Mouse (Mus musculus) embryonic facial prominence, embryonic 12.5 days (tissue): ENCODE data around the gene Col25a1. TPM values are rescaled to one million over a fixed set of nuclear protein-coding genes. Genes with fewer than 3 reads are reported as not detected.
A peak's percentile ranks its signal among the peaks of the same experiment; 100 is the strongest.

ENCODE experiments used
- ATAC-seq: fragments of 200-750 bp; cut with Nextera tagmentation; 2 replicates; pipeline ENCODE4 v1.8.0; 2017; ENCODE audit not compliant: insufficient number of reproducible peaks, insufficient read depth, low FRiP score, low TSS enrichment
- H3K27ac ChIP-seq: fragments of 300-500 bp; sonication (generic); 2 replicates; pipeline ENCODE4 v1.5.1; 2016; ENCODE audit warnings: mild to moderate bottlenecking
- H3K27me3 ChIP-seq: fragments of 300-500 bp; sonication (generic); 2 replicates; pipeline ENCODE4 v1.6.1; 2016; ENCODE audit warnings: mild to moderate bottlenecking, moderate library complexity
- H3K36me3 ChIP-seq: fragments of 300-500 bp; sonication (generic); 2 replicates; pipeline ENCODE4 v1.6.1; 2016; ENCODE audit warnings: mild to moderate bottlenecking
- H3K4me1 ChIP-seq: fragments of 300-500 bp; sonication (generic); 2 replicates; pipeline ENCODE4 v1.6.1; 2016
- H3K4me2 ChIP-seq: fragments of 300-500 bp; sonication (generic); replicated peaks from 2 replicates; pipeline ENCODE4 v1.6.1; 2016; ENCODE audit warnings: mild to moderate bottlenecking, moderate library complexity
- H3K4me3 ChIP-seq: fragments of 300-500 bp; sonication (generic); 2 replicates; pipeline ENCODE4 v1.5.1; 2016; ENCODE audit warnings: mild to moderate bottlenecking
- H3K9ac ChIP-seq: fragments of 300-500 bp; sonication (generic); 2 replicates; pipeline ENCODE4 v1.6.1; 2016; ENCODE audit warnings: mild to moderate bottlenecking, moderate library complexity
- H3K9me3 ChIP-seq: fragments of 300-500 bp; sonication (generic); 2 replicates; pipeline ENCODE4 v1.6.1; 2016; ENCODE audit warnings: mild to moderate bottlenecking, moderate library complexity
- WGBS: fragments of 180-500 bp; shearing (Covaris S2); methylation state at CpG from one replicate; pipeline ENCODE4 v1.1.7; 2016; 5-methylcytosine and 5-hydroxymethylcytosine counted together
- polyA plus RNA-seq: library from polyadenylated mRNA; unstranded; fragments of >200 nt; fragmentation: Nextera tagmentation; extraction: Ambion mirVana; gene quantifications from 2 replicates; pipeline ENCODE4 v1.2.1, GENCODE M21; 2016

The Col25a1 gene
- polyA plus RNA-seq, 1 experiment from 2014 or later, result 31.1 TPM

DNA sequence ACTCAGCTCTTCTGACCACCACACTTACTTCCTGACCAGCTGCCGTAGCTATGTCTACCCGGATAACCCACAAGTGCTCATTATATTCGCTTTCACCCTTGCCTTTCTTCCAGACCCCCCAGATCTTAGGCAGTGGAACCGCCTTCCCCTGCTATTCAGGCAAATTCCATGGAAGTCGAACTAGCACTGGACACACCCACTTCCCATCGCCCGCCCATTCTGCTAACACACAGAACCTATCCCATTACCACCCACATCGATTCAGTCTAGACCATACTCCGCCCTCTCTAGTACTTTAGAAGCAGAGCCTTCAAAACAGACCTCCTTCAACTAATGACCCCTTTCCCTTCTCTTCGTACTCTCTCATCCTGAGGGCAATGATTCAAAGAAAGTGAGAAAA, 470.2 kb downstream of the Col25a1 start:
- 72% methylated on average over 10 of the region's 10 CpGs for WGBS
- ATAC-seq, result no peak
- H3K27me3 ChIP-seq, result no peaks in the 10 kb centered on the region

GRCm38 (mm10) chr3:130607924-130608323, 476.6 kb downstream of the Col25a1 start:
- Histone ChIP-seq H3K4me3 (no peak overlapping the region), H3K27me3 (no peaks in the 10 kb centered on the region), H3K27ac (no peak overlapping the region), H3K9ac (no peak overlapping the region), H3K36me3 (no peaks in the 10 kb centered on the region), H3K4me2 (no peak overlapping the region), H3K9me3 (no peaks in the 10 kb centered on the region), H3K4me1 (no peaks in the 10 kb centered on the region)
- no peak for ATAC-seq
- 81% methylated on average over 2 of the region's 2 CpGs for WGBS

More for the DNA sequence above, 470.2 kb downstream of the Col25a1 start:
- no peaks in the 10 kb centered on the region for H3K36me3 ChIP-seq
- no peaks in the 10 kb centered on the region for H3K9me3 ChIP-seq
- H3K4me2 ChIP-seq, result no peak overlapping the region
- H3K4me1 ChIP-seq, result no peaks in the 10 kb centered on the region
- H3K4me3 ChIP-seq, result no peak overlapping the region
- H3K9ac ChIP-seq, result no peak overlapping the region
- H3K27ac ChIP-seq, result no peak overlapping the region

GRCm38 (mm10) chr3:130614444-130614843, 483.1 kb downstream of the Col25a1 start:
- no peaks in the 10 kb centered on the region for H3K36me3 ChIP-seq
- no peak overlapping the region for H3K4me2 ChIP-seq
- H3K27ac ChIP-seq, result no peak overlapping the region
- H3K9ac ChIP-seq, result no peak overlapping the region
- peaks cover 8% of the 10 kb centered on the region for H3K4me1 ChIP-seq
- no peak for ATAC-seq
- no peak overlapping the region for H3K4me3 ChIP-seq
- H3K9me3 ChIP-seq, result no peaks in the 10 kb centered on the region
- 0 out of 2 replicates have a peak, but pooled peaks cover 4% of the 10 kb centered on the region for H3K27me3 ChIP-seq
- 83% methylated on average over 9 of the region's 9 CpGs for WGBS

GRCm38 (mm10) chr3:130615625-130616024, 484.3 kb downstream of the Col25a1 start:
- no peak for ATAC-seq
- Histone ChIP-seq H3K27ac (no peak overlapping the region), H3K4me1 (peaks cover 8% of the 10 kb centered on the region), H3K36me3 (no peaks in the 10 kb centered on the region), H3K4me3 (no peak overlapping the region), H3K4me2 (no peak overlapping the region), H3K9me3 (no peaks in the 10 kb centered on the region), H3K9ac (no peak overlapping the region), H3K27me3 (0 out of 2 replicates have a peak, but pooled peaks cover 4% of the 10 kb centered on the region)
- WGBS, result 55% methylated on average over 8 of the region's 8 CpGs

DNA sequence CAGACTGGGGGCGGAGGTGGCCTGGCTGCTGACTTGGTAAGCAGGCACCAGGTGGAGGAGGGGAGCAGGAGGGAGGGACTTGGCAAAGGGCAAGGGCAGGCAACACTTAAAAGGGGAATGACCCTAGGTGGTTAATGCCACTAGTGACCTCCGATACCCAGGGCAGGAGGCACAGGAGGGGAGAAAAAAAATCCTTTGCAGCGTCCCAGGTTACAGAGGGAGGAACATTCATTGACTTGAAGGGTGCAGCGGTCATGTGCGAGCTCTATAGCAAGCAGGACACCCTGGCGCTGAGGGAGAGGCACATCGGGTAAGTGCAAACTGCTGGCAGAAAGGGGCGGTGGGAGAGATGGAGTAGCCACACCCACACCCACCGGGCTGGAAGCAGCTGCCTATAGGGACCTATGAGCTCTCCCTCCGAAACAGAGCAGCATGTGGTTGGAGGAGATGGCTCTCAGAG, 486.2 kb downstream of the Col25a1 start, which contains the start of gene Etnppl:
TSS of gene Etnppl (plus strand) at position 10 of the 460 bp plus-strand sequence.
- ATAC-seq, result no peak
- no peak within 1 kb of the TSS for H3K9ac ChIP-seq
- H3K27ac ChIP-seq, result no peak within 1 kb of the TSS
- H3K9me3 ChIP-seq, result no peaks in the 10 kb centered on the region
- H3K36me3 ChIP-seq, result no peaks in the 10 kb centered on the region
- H3K27me3 ChIP-seq, result 0 out of 2 replicates have a peak, but pooled peaks cover 4% of the 10 kb centered on the region
- H3K4me2 ChIP-seq, result peak within 1 kb of the TSS; percentile 49
- WGBS, result 2% methylated on average over 10 of the region's 10 CpGs
- peak within 1 kb of the TSS; percentile 27 for H3K4me3 ChIP-seq
- peaks cover 8% of the 10 kb centered on the region for H3K4me1 ChIP-seq

GRCm38 (mm10) chr3:130620517-130621146, 489.3 kb downstream of the Col25a1 start:
- H3K27ac ChIP-seq, result no peak overlapping the region
- no peaks in the 10 kb centered on the region for H3K9me3 ChIP-seq

DNA sequence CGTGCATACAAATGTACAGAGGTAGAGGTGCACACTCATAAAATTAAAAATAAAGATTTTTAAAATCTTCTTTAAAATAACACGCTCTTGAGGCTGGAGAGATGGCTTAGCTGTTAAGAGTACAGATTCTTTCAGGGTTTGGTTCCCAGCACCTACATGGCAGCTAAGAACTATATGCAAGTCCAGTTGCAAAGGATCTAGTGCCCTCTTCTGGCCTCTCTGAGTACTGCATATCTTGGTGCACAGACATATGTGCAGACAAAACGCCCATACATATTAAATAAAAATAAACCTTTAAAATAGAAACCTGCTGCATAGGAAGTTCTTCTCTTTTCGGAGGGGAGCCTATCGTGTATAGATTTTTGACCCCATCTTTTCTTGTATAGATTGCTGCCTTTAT, 497.1 kb downstream of the Col25a1 start:
- H3K27ac ChIP-seq, result no peak overlapping the region
- no peaks in the 10 kb centered on the region; the same call in 1 of the 2 replicates for H3K9me3 ChIP-seq
- WGBS, result 90% methylated on average over 5 of the region's 5 CpGs
- H3K4me3 ChIP-seq, result no peak overlapping the region
- no peak for ATAC-seq
- H3K4me1 ChIP-seq, result no peaks in the 10 kb centered on the region
- H3K9ac ChIP-seq, result no peak overlapping the region
- no peaks in the 10 kb centered on the region for H3K36me3 ChIP-seq
- no peaks in the 10 kb centered on the region for H3K27me3 ChIP-seq
- no peak overlapping the region for H3K4me2 ChIP-seq

More at GRCm38 (mm10) chr3:130620517-130621146, 489.3 kb downstream of the Col25a1 start:
- no peak overlapping the region for H3K4me3 ChIP-seq
- H3K36me3 ChIP-seq, result no peaks in the 10 kb centered on the region
- 70% methylated on average over 12 of the region's 12 CpGs for WGBS
- H3K4me2 ChIP-seq, result no peak overlapping the region
- peaks cover 8% of the 10 kb centered on the region for H3K4me1 ChIP-seq
- H3K9ac ChIP-seq, result no peak overlapping the region
- no peak for ATAC-seq
- 0 out of 2 replicates have a peak, but pooled peaks cover 4% of the 10 kb centered on the region for H3K27me3 ChIP-seq

DNA sequence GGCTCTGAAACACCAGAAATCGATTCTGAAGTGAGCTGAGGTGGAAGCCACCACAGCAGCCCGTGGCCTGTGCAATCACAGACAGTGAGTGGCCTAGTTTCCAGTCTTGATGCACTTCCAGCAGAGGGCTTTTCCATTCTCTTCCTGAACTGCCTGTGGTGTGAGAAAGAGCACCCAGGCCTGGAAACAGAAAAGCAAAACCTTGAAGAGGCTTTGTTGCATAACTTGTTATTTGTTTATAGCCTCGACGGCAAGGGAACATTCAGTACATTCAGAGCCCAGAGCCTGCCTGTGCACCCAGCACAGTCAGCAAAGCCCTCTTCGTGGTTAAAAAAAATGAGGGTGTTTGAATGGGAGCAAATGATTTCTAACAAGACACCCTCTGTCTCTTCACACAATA, 502.6 kb downstream of the Col25a1 start:
- Histone ChIP-seq H3K9ac (no peak overlapping the region), H3K36me3 (no peaks in the 10 kb centered on the region), H3K4me3 (no peak overlapping the region), H3K27ac (no peak overlapping the region), H3K27me3 (no peaks in the 10 kb centered on the region), H3K9me3 (no peaks in the 10 kb centered on the region), H3K4me1 (no peaks in the 10 kb centered on the region), H3K4me2 (no peak overlapping the region)
- 72% methylated on average over 5 of the region's 5 CpGs for WGBS
- ATAC-seq, result no peak

GRCm38 (mm10) chr3:130646110-130646810, 515.0 kb downstream of the Col25a1 start:
- 59% methylated on average over 11 of the region's 11 CpGs for WGBS
- no peaks in the 10 kb centered on the region for H3K27me3 ChIP-seq
- H3K4me3 ChIP-seq, result no peak overlapping the region
- no peaks in the 10 kb centered on the region for H3K36me3 ChIP-seq
- no peaks in the 10 kb centered on the region for H3K9me3 ChIP-seq
- H3K4me1 ChIP-seq, result peaks cover 16% of the 10 kb centered on the region
- H3K9ac ChIP-seq, result no peak overlapping the region
- ATAC-seq, result no peak
- H3K27ac ChIP-seq, result peak overlapping the region; percentile 30
- no peak overlapping the region for H3K4me2 ChIP-seq

Other genes with a start within 250 kb of the Col25a1 start
- 96.3 and 102 TPM in 2 replicates for gene Casp6, start 230.1 kb upstream of the Col25a1 start, polyA plus RNA-seq
- 2.7 and 3.4 TPM in 2 replicates for gene Mcub, start 161.3 kb upstream of the Col25a1 start, polyA plus RNA-seq
- 34.3 and 35.6 TPM in 2 replicates for gene Sec24b, start 69.9 kb upstream of the Col25a1 start, polyA plus RNA-seq